Comparison of ENCODE assay signal across 15 mouse cellular contexts in the genomic region with DNA sequence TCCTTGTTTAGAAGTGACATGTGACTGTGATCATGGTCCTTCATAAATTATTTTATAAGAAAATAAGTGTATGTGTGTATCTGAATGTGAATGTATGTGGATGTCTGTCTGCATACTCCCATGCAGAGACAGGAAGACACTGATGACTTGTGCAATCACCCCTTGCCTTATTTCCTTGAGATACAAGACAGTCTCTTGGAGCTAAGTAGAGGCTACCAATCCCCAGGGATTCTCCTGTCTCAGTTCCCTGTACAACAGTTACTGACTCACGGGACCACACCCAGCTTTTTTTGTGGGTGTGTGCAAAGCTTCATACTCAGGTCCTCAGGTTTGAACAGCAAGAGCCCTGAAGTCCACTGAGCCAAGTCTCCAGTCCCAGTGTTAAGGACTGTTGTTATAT.
"Had no signal": no experiment of that assay in that cellular context is flagged by ENCODE, and none has a peak within 500 bp of the region (broad histone marks: within the 10 kb centered on the region; RNA-seq: fewer than 3 reads in every experiment).

No protein-coding gene starts in this region.

- ATAC-seq: midbrain, embryonic 13.5 days had no signal

- H3K4me3 ChIP-seq: kidney, embryonic 15.5 days; left cerebral cortex, adult 2 months; limb, embryonic 10.5 days; liver, embryonic 15.5 days; midbrain, embryonic 13.5 days; neural tube, embryonic 15.5 days had no signal

- H3K27me3 ChIP-seq: kidney, embryonic 15.5 days; liver, embryonic 15.5 days; midbrain, embryonic 13.5 days; neural tube, embryonic 15.5 days had no signal

- DNase-seq: kidney, adult 18-20 months; kidney, postnatal 14 days; lung, adult 2 months; lung, postnatal 14 days; right cerebral cortex, adult 18-20 months; right cerebral cortex, postnatal 25 days; thymus, adult 18-20 months; thymus, postnatal 25 days had no signal

- H3K9ac ChIP-seq: kidney, embryonic 15.5 days; liver, embryonic 15.5 days; midbrain, embryonic 13.5 days; neural tube, embryonic 15.5 days had no signal

- H3K27ac ChIP-seq: kidney, embryonic 15.5 days; left cerebral cortex, adult 2 months; limb, embryonic 10.5 days; liver, embryonic 15.5 days; midbrain, embryonic 13.5 days; neural tube, embryonic 15.5 days had no signal

- H3K4me1 ChIP-seq: kidney, embryonic 15.5 days; limb, embryonic 10.5 days; neural tube, embryonic 15.5 days had no signal

- H3K36me3 ChIP-seq: kidney, embryonic 15.5 days; limb, embryonic 10.5 days; liver, embryonic 15.5 days; midbrain, embryonic 13.5 days; neural tube, embryonic 15.5 days had no signal

- H3K9me3 ChIP-seq: kidney, embryonic 15.5 days; limb, embryonic 10.5 days; liver, embryonic 15.5 days; midbrain, embryonic 13.5 days; neural tube, embryonic 15.5 days had no signal

- H3K4me2 ChIP-seq: kidney, embryonic 15.5 days; liver, embryonic 11.5 days; liver, embryonic 15.5 days; midbrain, embryonic 13.5 days; neural tube, embryonic 15.5 days had no signal
